Mouse (Mus musculus): ENCODE measurements around the gene P4ha2.

DNA sequence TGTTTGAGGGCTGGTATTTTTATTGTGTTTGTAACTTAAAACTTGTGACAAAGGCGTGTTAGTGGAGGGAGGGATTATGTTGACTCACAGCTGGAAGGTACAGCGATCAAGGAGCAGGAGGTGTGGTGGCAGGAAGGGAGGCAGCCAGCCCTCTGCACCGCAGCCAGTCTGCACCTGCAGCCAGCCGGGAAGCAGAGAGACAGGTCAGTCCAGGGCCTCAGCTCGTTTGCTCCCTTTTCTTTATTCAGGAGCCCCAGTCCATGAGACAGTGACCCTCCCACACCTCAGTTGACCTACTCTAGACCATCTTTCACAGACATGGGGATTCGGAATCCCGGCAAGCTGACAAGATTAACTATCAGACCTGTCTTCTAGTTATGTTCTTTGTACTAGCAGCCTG, 19.5 kb upstream of the P4ha2 start:
- no peak for TF ChIP-seq CTCF (conservative IDR thresholded peaks at IDR 0.05; ENCODE audit: insufficient read depth, insufficient read length, low read depth, low read length)
- no peak for TF ChIP-seq POLR2A (IDR thresholded peaks at IDR 0.05; ENCODE audit: low read depth, low read length)
